Mouse (Mus musculus) cortical plate, adult 2 months (tissue): ENCODE results near the gene Sec62.

Experiments
- CTCF ChIP-seq: fragments of 200-500 bp; IDR thresholded peaks from 2 replicates; pipeline ENCODE4 v1.5.1; 2011; ENCODE audit warnings: mild to moderate bottlenecking, control low read depth, low read length; ENCODE audit not compliant: insufficient read depth; ENCODE audit errors: extremely low read depth
- POLR2A ChIP-seq: fragments of 200-500 bp; IDR thresholded peaks from 2 replicates; pipeline ENCODE4 v1.6.1; 2011; ENCODE audit warnings: mild to moderate bottlenecking, low read length, control low read depth; ENCODE audit not compliant: insufficient read depth; ENCODE audit errors: extremely low read depth

- TF ChIP-seq CTCF (no peak), POLR2A (no peak)
These were observed 20.0 kb upstream of the Sec62 start for GRCm38 (mm10) chr3:30772631-30773030.
